In genomic region chr15:85735063-85735835, GRCm38 (mm10) we compare ENCODE assay signal across 8 mouse cellular contexts. TPM values are rescaled to one million over a fixed set of nuclear protein-coding genes. Genes with fewer than 3 reads are reported as not detected.
DNase-seq lines count a peak whose midpoint lies in the region; ATAC-seq and TF ChIP-seq lines count a peak whose summit lies in the region.

No protein-coding gene starts in this region.

- TF ChIP-seq CTCF in liver, adult 2 months (IDR thresholded peaks at IDR 0.05; ENCODE audit: low read depth, low read length) = peak; percentile 33

- H3K27me3 ChIP-seq in heart, embryonic 11.5 days (ENCODE audit: control insufficient read depth, insufficient read depth, low read length) = peaks cover 62% of the 10 kb centered on the region
- peaks cover 65% of the 10 kb centered on the region for H3K27me3 ChIP-seq in kidney, embryonic 15.5 days
- no peaks in the 10 kb centered on the region for H3K27me3 ChIP-seq in liver, adult 2 months (ENCODE audit: control insufficient read depth, insufficient read depth, low read length)

- H3K4me3 ChIP-seq in heart, embryonic 11.5 days (ENCODE audit: low read depth, low read length) = peak overlapping the region; percentile 72
- H3K4me3 ChIP-seq in kidney, embryonic 15.5 days (replicated peaks) = peak overlapping the region; percentile 85
- peak overlapping the region; percentile 89 for H3K4me3 ChIP-seq in liver, adult 2 months (ENCODE audit: insufficient read depth, low read depth, low read length)

- H3K9ac ChIP-seq in heart, embryonic 11.5 days (ENCODE audit: low read depth, low read length) = peak overlapping the region; percentile 64
- peak overlapping the region; percentile 63 for H3K9ac ChIP-seq in kidney, embryonic 15.5 days
- H3K9ac ChIP-seq in liver, adult 2 months (ENCODE audit: low read depth, low read length) = peak overlapping the region; percentile 87

- peak overlapping the region; percentile 82 for H3K4me2 ChIP-seq in heart, embryonic 11.5 days
- peak overlapping the region; percentile 96 for H3K4me2 ChIP-seq in kidney, embryonic 15.5 days

- DNase-seq in B cell, adult 2 months = peak; percentile 80
- peak; percentile 93 to 95 for DNase-seq in adrenal gland, postnatal 4 days (ENCODE audit: low spot score in 2 of 2)
- peak; percentile 88 for DNase-seq in liver, adult 2 months (ENCODE audit: extremely low read depth, low read depth, low spot score)
- DNase-seq in naive thymus-derived CD4-positive, alpha-beta T cell, adult 2 months (ENCODE audit: low read depth) = peak; percentile 69
- peak; percentile 79 to 86 for DNase-seq in spleen, postnatal 4 days (ENCODE audit: low spot score in 2 of 2)

- no peak overlapping the region for H3K27ac ChIP-seq in heart, embryonic 11.5 days (ENCODE audit: low read depth, low read length)
- H3K27ac ChIP-seq in kidney, embryonic 15.5 days = no peak overlapping the region
- peak overlapping the region; percentile 97 for H3K27ac ChIP-seq in liver, adult 2 months (replicated peaks; ENCODE audit: insufficient read depth, low read depth, low read length)

- WGBS in heart, embryonic 11.5 days (ENCODE audit: insufficient replicate concordance) = 1% methylated on average over 75 of the region's 78 CpGs
- under 1% methylated on average over 62 of the region's 78 CpGs for WGBS in kidney, embryonic 15.5 days
- WGBS in liver, adult 2 months = 1% methylated on average over 77 of the region's 78 CpGs

- no peaks in the 10 kb centered on the region for H3K36me3 ChIP-seq in heart, embryonic 11.5 days (ENCODE audit: control insufficient read depth, insufficient read depth, low read length)
- H3K36me3 ChIP-seq in kidney, embryonic 15.5 days = no peaks in the 10 kb centered on the region
- H3K36me3 ChIP-seq in liver, adult 2 months (ENCODE audit: control insufficient read depth, insufficient read depth, low read length) = peaks cover 7% of the 10 kb centered on the region

- peak; percentile 43; the same call in 1 of the 2 replicates for ATAC-seq in erythroblast, adult 5-6 weeks (replicated peaks; ENCODE audit: low FRiP score, poor library complexity, severe bottlenecking)
- ATAC-seq in heart, embryonic 11.5 days (replicated peaks; ENCODE audit: insufficient number of reproducible peaks, low FRiP score, low TSS enrichment) = peak; percentile 90
- ATAC-seq in kidney, embryonic 15.5 days (replicated peaks; ENCODE audit: low FRiP score) = peak; percentile 94

- no peaks in the 10 kb centered on the region for H3K4me1 ChIP-seq in heart, embryonic 11.5 days (ENCODE audit: control insufficient read depth, insufficient read depth, low read length)
- peaks cover 19% of the 10 kb centered on the region for H3K4me1 ChIP-seq in kidney, embryonic 15.5 days
- H3K4me1 ChIP-seq in liver, adult 2 months (ENCODE audit: control insufficient read depth, insufficient read depth, low read length) = peaks cover 13% of the 10 kb centered on the region

- peaks cover 24% of the 10 kb centered on the region for H3K79me2 ChIP-seq in liver, adult 2 months (ENCODE audit: control insufficient read depth, insufficient read depth, low read length)

- peak; percentile 82 for TF ChIP-seq POLR2A in liver, adult 2 months (IDR thresholded peaks at IDR 0.05; ENCODE audit: extremely low read depth, insufficient read depth, low read length)

- no peaks in the 10 kb centered on the region for H3K9me3 ChIP-seq in heart, embryonic 11.5 days (replicated peaks; ENCODE audit: control insufficient read depth, low read length)
- H3K9me3 ChIP-seq in kidney, embryonic 15.5 days (replicated peaks) = no peaks in the 10 kb centered on the region

RNA-seq across cellular contexts. Expression of gene Ppara, which starts 0.5 kb away (rescaled TPM):
- total RNA-seq in adrenal gland, postnatal 4 days (2021) = 10 to 100 TPM; 17.2 to 29.4 TPM
- total RNA-seq in erythroblast, adult 5-6 weeks (2015; ENCODE audit: low replicate concordance) = not detected in 2 replicates
- not detected in 2 replicates for total RNA-seq in erythroblast, adult 5-6 weeks (2017; ENCODE audit: low replicate concordance)
- 1.7 and 2.8 TPM in 2 replicates for polyA plus RNA-seq in heart, embryonic 11.5 days (2014; fragmentation: Nextera tagmentation; extraction: Ambion mirVana)
- 3.9 and 5.0 TPM in 2 replicates for polyA plus RNA-seq in kidney, embryonic 15.5 days (2015; fragmentation: Nextera tagmentation; extraction: Ambion mirVana)
- 184 and 206 TPM in 2 replicates for total RNA-seq in liver, adult 2 months (2014; rRNA removed)
- 36.2 and 39.8 TPM in 2 replicates for polyA plus RNA-seq in liver, adult 2 months (2012; rRNA removed)

Comparison
In these comparisons a context has a peak if more than half of its experiments do, and no peak if none do; other contexts are left out.
1. ATAC-seq: peak in every context shown above with its lines; median percentile 94 in kidney, embryonic 15.5 days; 90 in heart, embryonic 11.5 days; 43 in erythroblast, adult 5-6 weeks.
2. RNA of gene Ppara, which starts 0.5 kb away (total RNA-seq): 184 to 206 TPM in liver, adult 2 months and 17.2 to 29.4 TPM in adrenal gland, postnatal 4 days; not detected in erythroblast, adult 5-6 weeks; every median in the first group is over 10 times any median in the second.
3. Peak in every context shown above with its lines, with median percentiles within 50 percentile points of each other: DNase-seq, H3K4me3 ChIP-seq and H3K9ac ChIP-seq.